Mouse (Mus musculus) testis, adult 2 months (tissue): ENCODE measurements around the gene Adprh. TPM values are rescaled to one million over a fixed set of nuclear protein-coding genes. Genes with fewer than 3 reads are reported as not detected.

Experiments
- H3K27ac ChIP-seq: fragments of 200-500 bp; 2 replicates; pipeline ENCODE4 v1.5.1; 2012; ENCODE audit warnings: low read depth, low read length; ENCODE audit not compliant: control insufficient read depth, insufficient read depth
- H3K27me3 ChIP-seq: fragments of 200-500 bp; 2 replicates; pipeline ENCODE4 v1.6.1; 2012; ENCODE audit warnings: mild to moderate bottlenecking, low read length, moderate library complexity; ENCODE audit not compliant: control insufficient read depth, insufficient read depth
- H3K36me3 ChIP-seq: fragments of 200-500 bp; 2 replicates; pipeline ENCODE4 v1.6.1; 2012; ENCODE audit warnings: mild to moderate bottlenecking, low read length; ENCODE audit not compliant: control insufficient read depth, insufficient read depth
- H3K4me1 ChIP-seq: fragments of 200-500 bp; 2 replicates; pipeline ENCODE4 v1.6.1; 2012; ENCODE audit warnings: low read length; ENCODE audit not compliant: control insufficient read depth, insufficient read depth
- H3K4me3 ChIP-seq: fragments of 200-500 bp; 2 replicates; pipeline ENCODE4 v1.5.1; 2012; ENCODE audit warnings: low read depth, mild to moderate bottlenecking, low read length, moderate library complexity, mixed read lengths; ENCODE audit not compliant: control insufficient read depth
- CTCF ChIP-seq: fragments of 200-500 bp; IDR thresholded peaks from 2 replicates; pipeline ENCODE4 v1.5.1; 2012; ENCODE audit warnings: low read depth, mild to moderate bottlenecking, inconsistent platforms, low read length, moderate library complexity; ENCODE audit not compliant: control insufficient read depth, insufficient read depth, insufficient replicate concordance
- POLR2A ChIP-seq: fragments of 200-500 bp; IDR thresholded peaks from 2 replicates; pipeline ENCODE4 v1.6.1; 2012; ENCODE audit warnings: low read depth, mild to moderate bottlenecking, inconsistent platforms, low read length, moderate library complexity; ENCODE audit not compliant: control insufficient read depth
- polyA plus RNA-seq: library from polyadenylated mRNA; depleted of rRNA; stranded (reverse); fragments of >200 nt; gene quantifications from 2 replicates; pipeline ENCODE4 v1.2.3, GENCODE M21; 2012; rRNA removed

Gene Adprh
- polyA plus RNA-seq, 1 experiment, result 19.2 TPM

DNA sequence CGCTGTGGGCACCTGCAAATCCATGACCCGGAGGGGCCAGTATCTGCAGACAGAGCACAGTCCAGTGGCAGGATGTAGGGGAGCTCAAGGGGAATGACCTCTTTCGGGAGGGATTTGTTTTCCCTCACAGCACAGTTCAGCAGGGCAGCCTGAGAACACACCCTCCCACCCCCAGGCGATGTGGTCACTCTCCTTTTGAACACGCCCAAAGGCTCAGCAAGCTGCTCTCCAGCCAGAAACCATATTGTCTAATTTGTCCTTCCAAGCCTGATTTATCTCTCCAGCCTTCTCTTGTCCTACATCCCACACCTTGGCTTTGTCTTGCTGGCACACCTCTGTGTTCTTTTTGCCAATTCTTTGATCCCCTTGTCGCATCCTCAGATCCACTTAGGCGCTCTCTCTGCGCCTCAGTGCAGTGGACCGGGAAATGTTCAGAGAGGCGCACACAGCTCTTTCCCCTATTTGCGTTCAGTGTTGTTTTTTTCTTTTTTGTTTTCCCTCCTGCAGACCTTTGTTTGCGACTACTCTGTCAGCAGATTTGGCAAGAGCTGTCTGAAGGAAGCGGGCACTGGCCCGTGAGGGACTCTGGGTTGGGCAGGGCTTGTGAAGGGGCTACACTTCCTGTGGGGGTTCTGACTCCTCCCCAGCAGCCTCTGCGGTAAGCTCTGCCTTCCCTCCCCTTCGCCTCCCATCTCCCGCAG, 52.8 kb downstream of the Adprh start:
- H3K27ac ChIP-seq, result no peak overlapping the region; the same call in 1 of the 2 replicates
- peaks cover 8% of the 10 kb centered on the region for H3K4me1 ChIP-seq
- H3K4me3 ChIP-seq, result no peak overlapping the region
- H3K36me3 ChIP-seq, result no peaks in the 10 kb centered on the region
- no peaks in the 10 kb centered on the region for H3K27me3 ChIP-seq
- no peak for TF ChIP-seq CTCF
- TF ChIP-seq POLR2A, result no peak

GRCm38 (mm10) chr16:38399076-38399475, 53.4 kb downstream of the Adprh start:
- no peak overlapping the region for H3K4me3 ChIP-seq
- H3K27me3 ChIP-seq, result no peaks in the 10 kb centered on the region
- H3K4me1 ChIP-seq, result peaks cover 8% of the 10 kb centered on the region
- H3K27ac ChIP-seq, result no peak overlapping the region
- TF ChIP-seq CTCF (no peak), POLR2A (no peak)
- no peaks in the 10 kb centered on the region for H3K36me3 ChIP-seq

DNA sequence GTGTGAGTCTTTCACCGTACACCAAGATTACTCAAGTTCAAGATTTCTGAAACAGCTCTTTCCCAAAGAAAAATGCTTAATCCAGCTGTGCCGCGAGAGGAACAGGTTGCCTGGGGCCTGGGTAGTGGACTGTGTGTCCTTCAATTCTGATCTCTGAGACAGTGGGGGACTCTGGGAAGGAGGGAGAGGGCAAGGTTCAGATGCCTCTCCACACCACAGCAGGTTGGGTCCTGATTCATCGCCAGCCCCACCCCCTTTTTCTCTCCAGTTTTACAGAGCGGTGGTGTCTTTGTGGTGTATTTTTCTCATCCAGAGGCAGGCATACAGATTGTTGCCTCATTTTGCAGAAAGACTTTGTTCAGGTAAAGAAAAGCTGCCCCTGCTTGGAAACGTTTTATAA, 54.2 kb downstream of the Adprh start:
- Histone ChIP-seq H3K36me3 (no peaks in the 10 kb centered on the region), H3K27ac (no peak overlapping the region), H3K4me3 (no peak overlapping the region), H3K27me3 (no peaks in the 10 kb centered on the region), H3K4me1 (peaks cover 8% of the 10 kb centered on the region)
- TF ChIP-seq CTCF (no peak), POLR2A (no peak)

GRCm38 (mm10) chr16:38396155-38396554, 56.3 kb downstream of the Adprh start:
- peaks cover 10% of the 10 kb centered on the region for H3K4me1 ChIP-seq
- H3K27me3 ChIP-seq, result no peaks in the 10 kb centered on the region
- H3K4me3 ChIP-seq, result no peak overlapping the region
- no peak for TF ChIP-seq CTCF
- no peak for TF ChIP-seq POLR2A
- H3K27ac ChIP-seq, result no peak overlapping the region
- no peaks in the 10 kb centered on the region for H3K36me3 ChIP-seq

DNA sequence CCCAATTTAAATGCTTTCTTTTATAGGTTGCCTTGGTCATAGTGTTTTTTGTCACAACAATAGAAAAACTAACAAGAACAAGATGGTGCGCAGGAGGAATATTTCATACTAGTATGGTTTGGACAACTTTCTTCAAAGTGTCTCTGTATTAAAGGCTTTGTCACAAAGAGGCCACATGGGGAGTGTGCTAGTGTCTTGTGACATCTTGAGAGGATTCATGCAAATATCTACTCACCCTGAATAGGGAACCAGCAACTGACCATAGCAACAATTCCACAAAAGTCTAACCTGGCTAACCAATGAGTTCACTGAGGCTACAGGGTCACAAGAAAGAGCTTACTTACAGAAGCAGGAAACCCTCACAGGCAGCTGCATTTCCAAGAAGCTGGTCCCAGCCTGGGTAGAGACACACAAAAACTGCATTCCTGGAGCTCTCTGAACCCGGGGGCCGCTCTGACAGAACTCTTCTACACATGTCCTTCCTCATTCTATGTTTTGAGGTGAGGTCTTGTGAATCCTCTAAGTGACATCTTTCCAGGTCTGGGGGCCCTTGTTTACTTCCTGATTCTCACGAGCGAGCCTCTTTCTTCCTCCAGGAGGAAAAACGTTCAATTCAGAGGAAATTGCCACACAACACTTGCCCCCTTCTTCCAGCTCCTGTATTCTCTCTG, 57.3 kb downstream of the Adprh start:
- Histone ChIP-seq H3K4me3 (no peak overlapping the region), H3K4me1 (peaks cover 10% of the 10 kb centered on the region), H3K27me3 (no peaks in the 10 kb centered on the region), H3K36me3 (no peaks in the 10 kb centered on the region), H3K27ac (no peak overlapping the region)
- no peak for TF ChIP-seq POLR2A
- TF ChIP-seq CTCF, result no peak

DNA sequence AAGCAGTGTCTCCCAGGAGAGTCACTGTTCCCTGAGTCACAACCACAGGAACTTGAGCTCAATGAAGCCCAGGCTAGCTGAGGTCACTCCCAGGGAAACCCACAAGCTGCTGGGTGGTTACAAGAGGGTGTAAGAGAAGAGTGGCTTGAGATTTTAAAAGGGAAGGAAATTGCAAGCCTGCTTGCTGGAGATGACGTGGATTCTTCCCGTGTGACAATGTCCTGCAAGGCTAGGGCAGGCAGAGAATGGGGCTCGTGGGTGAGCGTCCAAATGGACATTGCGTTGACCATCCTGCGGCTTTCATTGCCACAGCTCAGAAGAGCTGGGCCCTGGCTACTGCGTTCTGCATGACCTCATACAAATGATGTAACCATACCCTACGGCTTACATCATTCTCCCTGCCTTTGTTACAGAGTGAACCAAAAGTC, 58.3 kb downstream of the Adprh start:
- Histone ChIP-seq H3K27me3 (no peaks in the 10 kb centered on the region), H3K4me3 (no peak overlapping the region), H3K27ac (no peak overlapping the region), H3K4me1 (peaks cover 4% of the 10 kb centered on the region; the same call in 1 of the 2 replicates), H3K36me3 (no peaks in the 10 kb centered on the region)
- TF ChIP-seq POLR2A, result no peak

Other genes starting within 250 kb of the Adprh start
- gene Nr1i2, start 157.9 kb downstream of the Adprh start, polyA plus RNA-seq, result 0.22 and 0.36 TPM in 2 replicates
- 22.4 and 23.4 TPM in 2 replicates for gene Maats1, start 110.6 kb downstream of the Adprh start, polyA plus RNA-seq
- 53.2 and 68.3 TPM in 2 replicates for gene Cox17, start 105.7 kb downstream of the Adprh start, polyA plus RNA-seq
- gene Gm21987, start 105.7 kb downstream of the Adprh start, polyA plus RNA-seq, result not detected in 2 replicates
- gene Popdc2, start 90.5 kb downstream of the Adprh start, polyA plus RNA-seq, result 1.4 and 2.0 TPM in 2 replicates
- gene Pla1a, start 19.6 kb downstream of the Adprh start, polyA plus RNA-seq, result 3.7 and 4.7 TPM in 2 replicates
- 0.08 and 0.10 TPM in 2 replicates for gene Cd80, start 2.9 kb upstream of the Adprh start, polyA plus RNA-seq
- gene Timmdc1, start 70.0 kb upstream of the Adprh start, polyA plus RNA-seq, result 5.3 and 6.4 TPM in 2 replicates
- 3.9 and 4.3 TPM in 2 replicates for gene Poglut1, start 97.6 kb upstream of the Adprh start, polyA plus RNA-seq
- 43.7 and 45.1 TPM in 2 replicates for gene Tmem39a, start 106.0 kb upstream of the Adprh start, polyA plus RNA-seq